Mouse (Mus musculus): ENCODE measurements around the gene Gm21981.
"Not testable (repeated sequence)": the region's sequence is repeated elsewhere in the genome, so short reads cannot be mapped to it uniquely, and the experiment has no call there.

Gm21981 gene

GRCm38 (mm10) chr17:47664474-47664873 is 29.8 kb downstream of the Gm21981 start:
- no peak for DNase-seq (ENCODE audit: inconsistent ontology term)

GRCm38 (mm10) chr17:47663009-47663713 is 31.1 kb downstream of the Gm21981 start:
- peak; percentile 84 for DNase-seq (ENCODE audit: inconsistent ontology term)

DNA sequence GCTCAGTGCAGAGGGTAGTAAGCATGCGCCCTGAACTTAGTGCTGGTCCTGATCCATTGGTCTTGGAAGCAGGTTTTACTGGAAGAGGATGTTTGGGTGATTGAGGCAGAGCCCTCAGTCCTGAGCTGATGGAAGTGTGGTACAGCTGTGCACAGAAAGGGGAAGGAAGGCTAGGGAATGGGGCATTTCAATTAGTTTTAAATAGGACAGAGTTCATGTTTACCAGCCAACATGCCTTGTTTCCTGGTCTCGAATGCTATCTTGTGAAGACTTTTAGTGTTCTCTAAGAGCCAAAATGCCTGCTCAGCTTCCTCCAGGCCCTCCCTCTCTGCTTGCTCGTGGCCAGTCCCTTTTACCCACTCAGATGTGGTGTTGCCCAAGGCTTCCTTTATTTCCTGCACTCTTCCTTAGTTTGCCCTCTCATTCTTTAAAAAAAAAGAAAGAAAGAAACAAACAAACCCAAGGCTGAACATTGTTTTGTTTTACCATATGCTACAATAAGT is 35.5 kb downstream of the Gm21981 start:
- DNase-seq (ENCODE audit: inconsistent ontology term), result no peak

DNA sequence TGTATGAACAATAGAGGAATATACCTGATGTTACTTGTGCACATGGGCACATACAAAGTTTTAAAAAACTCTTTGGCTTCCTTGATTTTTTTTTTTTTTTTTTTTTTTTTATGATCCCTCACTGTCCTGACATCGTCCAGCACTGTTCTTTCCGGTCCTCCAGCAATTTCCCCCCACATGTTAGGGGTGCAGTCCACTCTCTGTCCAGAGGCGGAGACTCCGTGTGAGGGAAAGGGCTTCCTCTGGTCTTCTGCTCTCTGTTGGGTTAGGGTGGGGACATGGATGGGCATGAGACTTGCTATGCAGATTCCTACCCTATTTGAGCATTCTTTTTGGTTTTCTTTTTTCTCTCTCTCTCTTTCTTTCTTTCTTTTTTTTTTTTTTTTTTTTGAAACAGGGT is 36.4 kb downstream of the Gm21981 start:
- no peak for DNase-seq (ENCODE audit: inconsistent ontology term)

DNA sequence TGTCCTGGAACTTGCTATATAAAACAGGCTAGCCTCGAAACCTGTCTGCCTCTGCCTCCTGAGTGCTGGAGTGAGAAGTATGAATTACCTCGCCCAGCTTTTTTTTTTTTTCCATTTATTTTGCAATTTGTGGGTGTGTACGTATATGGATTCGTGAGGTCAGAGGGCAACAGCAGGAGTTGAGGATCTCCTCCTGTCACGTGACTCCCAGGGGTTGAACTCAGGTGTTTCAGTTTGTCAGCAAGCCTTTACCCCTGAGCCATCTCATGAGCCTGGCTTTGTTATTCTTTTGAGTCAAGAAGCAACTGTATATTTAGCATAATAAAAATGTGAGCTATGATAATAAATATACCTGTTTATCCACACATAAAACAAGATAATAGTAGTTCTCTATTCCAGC is 38.6 kb downstream of the Gm21981 start:
- DNase-seq (ENCODE audit: inconsistent ontology term), result no peak

- DNase-seq (ENCODE audit: inconsistent ontology term), result not testable (repeated sequence)
Observed at GRCm38 (mm10) chr17:47654346-47654745, 39.9 kb downstream of the Gm21981 start.

- no peak for DNase-seq (ENCODE audit: inconsistent ontology term)
Observed at GRCm38 (mm10) chr17:47651953-47652352, 42.3 kb downstream of the Gm21981 start.

- no peak for DNase-seq (ENCODE audit: inconsistent ontology term)
Observed at GRCm38 (mm10) chr17:47648966-47649365, 45.3 kb downstream of the Gm21981 start.

DNA sequence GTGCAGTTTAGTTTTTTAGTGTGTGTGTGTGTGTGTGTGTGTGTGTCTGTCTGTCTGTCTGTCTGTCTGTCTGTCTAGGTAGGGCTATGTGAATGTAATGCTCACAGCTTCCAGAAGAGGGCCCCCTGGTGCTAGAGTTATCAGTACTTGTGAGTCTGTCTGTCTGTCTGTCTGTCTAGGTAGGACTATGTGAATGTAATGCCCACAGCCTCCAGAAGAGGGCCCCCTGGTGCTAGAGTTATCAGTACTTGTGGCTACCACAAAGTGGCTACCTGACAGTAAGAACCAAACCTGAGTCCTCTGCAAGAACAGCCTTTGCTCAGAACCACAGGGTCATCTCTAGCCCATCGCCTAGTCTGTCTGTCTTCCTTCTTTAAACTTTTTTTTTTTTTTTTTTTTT is 47.6 kb downstream of the Gm21981 start:
- peak; percentile 70 for DNase-seq (ENCODE audit: inconsistent ontology term)

DNA sequence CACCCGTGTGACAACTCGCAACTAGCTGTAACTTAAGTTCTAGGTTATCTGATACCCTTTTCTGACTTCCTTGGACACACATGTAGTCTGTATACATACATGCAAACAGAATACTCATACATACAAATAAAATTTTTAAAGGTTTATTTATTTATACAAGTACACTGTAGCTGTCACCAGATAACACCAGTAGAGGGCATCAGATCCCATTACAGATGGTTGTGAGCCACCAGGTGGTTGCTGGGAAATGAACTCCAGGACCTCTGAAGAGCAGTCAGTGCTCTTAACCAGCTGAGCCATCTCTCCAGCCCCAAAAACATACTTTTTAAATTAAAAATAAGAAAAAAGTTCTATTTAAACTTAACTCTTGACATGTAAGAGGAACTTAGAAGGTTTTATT is 51.3 kb downstream of the Gm21981 start:
- no peak for DNase-seq (ENCODE audit: inconsistent ontology term)

Measured in Muller cell, postnatal 12 days (primary cell).